Mouse (Mus musculus): ENCODE measurements at regions not wholly inside any gene's neighbourhood (a gene's known extent, or its start where the extent isn't known, plus 50 kb on each side); places are given as distances from the start of the nearest gene placed in this dataset.

- TF ChIP-seq CTCF (IDR thresholded peaks at IDR 0.05; ENCODE audit: borderline replicate concordance, insufficient read depth, low read length) (no peak), POLR2A (IDR thresholded peaks at IDR 0.05; ENCODE audit: low read depth, low read length) (no peak)
These were observed 151.6 kb upstream of the Slc24a3 start for GRCm38 (mm10) chr2:145015951-145016350.

Measured in embryonic fibroblast, embryonic 13.5 days (primary cell).